Mouse (Mus musculus) spleen, adult 2 months (tissue): Measurements from ENCODE around the gene Il1r1.

Source experiments
- CTCF ChIP-seq: fragments of 200-500 bp; IDR thresholded peaks from 2 replicates; pipeline ENCODE4 v1.5.1; 2011; ENCODE audit warnings: mild to moderate bottlenecking, inconsistent platforms; ENCODE audit not compliant: insufficient read depth, insufficient read length, insufficient replicate concordance; ENCODE audit errors: extremely low read depth
- POLR2A ChIP-seq: fragments of 200-500 bp; IDR thresholded peaks from 2 replicates; pipeline ENCODE4 v1.6.1; 2011; ENCODE audit warnings: low read depth, low read length, inconsistent platforms

GRCm38 (mm10) chr1:40220549-40220948 is 4.3 kb upstream of the Il1r1 start:
- TF ChIP-seq POLR2A (no peak), CTCF (no peak)
